Mouse (Mus musculus) neural tube, embryonic 14.5 days (tissue): ENCODE data around the gene Scfd2. TPM values are rescaled to one million over a fixed set of nuclear protein-coding genes. Genes with fewer than 3 reads are reported as not detected.
A peak's percentile ranks its signal among the peaks of the same experiment; 100 is the strongest.

ENCODE experiments used
- ATAC-seq: fragments of 200-750 bp; cut with Nextera tagmentation; 2 replicates; pipeline ENCODE4 v1.8.0; 2017; ENCODE audit warnings: low read depth, mild to moderate bottlenecking, moderate TSS enrichment, moderate library complexity
- H3K27ac ChIP-seq: fragments of 300-500 bp; sonication (generic); 2 replicates; pipeline ENCODE4 v1.5.1; 2014; ENCODE audit warnings: low read depth, mild to moderate bottlenecking, control low read depth, low read length, moderate library complexity, mixed read lengths
- H3K27me3 ChIP-seq: fragments of 300-500 bp; sonication (generic); 2 replicates; pipeline ENCODE4 v1.6.1; 2014; ENCODE audit warnings: low read length; ENCODE audit not compliant: control insufficient read depth, insufficient read depth
- H3K36me3 ChIP-seq: fragments of 300-500 bp; sonication (generic); 2 replicates; pipeline ENCODE4 v1.6.1; 2014; ENCODE audit warnings: low read length, mixed read lengths; ENCODE audit not compliant: control insufficient read depth, insufficient read depth
- H3K4me1 ChIP-seq: fragments of 300-500 bp; sonication (generic); 2 replicates; pipeline ENCODE4 v1.6.1; 2014; ENCODE audit warnings: low read length; ENCODE audit not compliant: control insufficient read depth, insufficient read depth
- H3K4me2 ChIP-seq: fragments of 300-500 bp; sonication (generic); 2 replicates; pipeline ENCODE4 v1.6.1; 2014; ENCODE audit warnings: mild to moderate bottlenecking, low read depth, low read length, control low read depth
- H3K4me3 ChIP-seq: fragments of 300-500 bp; sonication (generic); 2 replicates; pipeline ENCODE4 v1.5.1; 2014; ENCODE audit warnings: low read depth, low read length, control low read depth, mixed read lengths
- H3K9ac ChIP-seq: fragments of 300-500 bp; sonication (generic); replicated peaks from 2 replicates; pipeline ENCODE4 v1.6.1; 2014; ENCODE audit warnings: low read depth, mild to moderate bottlenecking, control low read depth, low read length, mixed read lengths
- H3K9me3 ChIP-seq: fragments of 300-500 bp; sonication (generic); 2 replicates; pipeline ENCODE4 v1.6.1; 2016; ENCODE audit warnings: low read length; ENCODE audit not compliant: control insufficient read depth
- WGBS: fragments of 180-500 bp; shearing (Covaris S2); extraction: QIAGEN DNeasy Blood & Tissue Kit; methylation state at CpG from one replicate; pipeline ENCODE4 v1.1.7; 2014; 5-methylcytosine and 5-hydroxymethylcytosine counted together
- polyA plus RNA-seq: library from polyadenylated mRNA; unstranded; fragments of >200 nt; fragmentation: Nextera tagmentation; extraction: Ambion mirVana; gene quantifications from 2 replicates; pipeline ENCODE4 v1.2.1, GENCODE M21; 2014

The Scfd2 gene
- polyA plus RNA-seq, 1 experiment from 2014 or later = 18.3 TPM

DNA sequence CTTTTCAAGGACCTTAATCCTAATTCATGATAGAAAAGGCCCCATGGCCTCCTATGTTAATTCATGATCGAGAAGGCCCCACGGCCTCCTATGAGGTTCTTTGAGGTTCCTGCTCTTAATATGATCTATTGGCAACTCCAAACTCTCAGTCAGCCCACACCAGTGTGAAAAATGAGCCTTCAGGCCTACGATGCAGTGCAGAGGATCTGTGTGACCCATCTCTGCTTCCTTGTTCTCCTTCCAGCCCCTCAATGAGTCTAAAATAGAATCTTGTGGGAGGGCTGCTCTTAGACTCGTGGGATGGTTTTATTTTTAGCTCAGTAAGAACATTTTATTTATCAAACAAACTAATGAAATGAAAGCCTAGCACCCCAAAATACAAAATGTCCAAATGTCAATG lies 274.9 kb downstream of the Scfd2 start:
- H3K4me3 ChIP-seq = no peak overlapping the region
- H3K27ac ChIP-seq = no peak overlapping the region
- H3K9me3 ChIP-seq = no peaks in the 10 kb centered on the region
- H3K4me2 ChIP-seq = no peak overlapping the region
- 70% methylated on average over 4 of the region's 4 CpGs for WGBS
- no peaks in the 10 kb centered on the region for H3K27me3 ChIP-seq
- no peak overlapping the region for H3K9ac ChIP-seq
- H3K4me1 ChIP-seq = no peaks in the 10 kb centered on the region
- ATAC-seq = no peak
- no peaks in the 10 kb centered on the region for H3K36me3 ChIP-seq

DNA sequence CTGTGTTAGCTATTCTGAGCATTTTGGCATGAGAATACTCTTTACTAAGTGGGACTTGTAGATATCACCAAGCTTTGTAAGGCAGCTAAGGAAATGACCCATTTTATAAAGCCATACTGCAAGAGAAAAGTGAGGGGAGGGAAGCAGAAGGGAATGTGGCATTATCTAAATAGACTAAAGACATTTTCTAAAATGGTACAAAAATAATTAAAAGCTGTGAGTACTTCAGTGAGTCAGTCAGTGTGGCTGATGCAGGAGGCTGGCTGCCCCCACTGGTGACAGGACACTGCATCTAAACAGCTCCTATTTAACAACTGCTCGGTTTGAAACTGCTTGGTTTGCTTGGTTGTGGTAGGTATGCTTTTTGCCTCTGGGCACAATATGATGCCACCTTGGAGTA lies 276.6 kb downstream of the Scfd2 start:
- H3K36me3 ChIP-seq = no peaks in the 10 kb centered on the region
- H3K4me2 ChIP-seq = no peak overlapping the region
- no peak overlapping the region for H3K27ac ChIP-seq
- H3K4me3 ChIP-seq = no peak overlapping the region
- H3K27me3 ChIP-seq = no peaks in the 10 kb centered on the region
- H3K9me3 ChIP-seq = no peaks in the 10 kb centered on the region
- 39% methylated on average over 1 of the region's 1 CpGs for WGBS
- no peak for ATAC-seq
- no peaks in the 10 kb centered on the region for H3K4me1 ChIP-seq
- H3K9ac ChIP-seq = no peak overlapping the region

DNA sequence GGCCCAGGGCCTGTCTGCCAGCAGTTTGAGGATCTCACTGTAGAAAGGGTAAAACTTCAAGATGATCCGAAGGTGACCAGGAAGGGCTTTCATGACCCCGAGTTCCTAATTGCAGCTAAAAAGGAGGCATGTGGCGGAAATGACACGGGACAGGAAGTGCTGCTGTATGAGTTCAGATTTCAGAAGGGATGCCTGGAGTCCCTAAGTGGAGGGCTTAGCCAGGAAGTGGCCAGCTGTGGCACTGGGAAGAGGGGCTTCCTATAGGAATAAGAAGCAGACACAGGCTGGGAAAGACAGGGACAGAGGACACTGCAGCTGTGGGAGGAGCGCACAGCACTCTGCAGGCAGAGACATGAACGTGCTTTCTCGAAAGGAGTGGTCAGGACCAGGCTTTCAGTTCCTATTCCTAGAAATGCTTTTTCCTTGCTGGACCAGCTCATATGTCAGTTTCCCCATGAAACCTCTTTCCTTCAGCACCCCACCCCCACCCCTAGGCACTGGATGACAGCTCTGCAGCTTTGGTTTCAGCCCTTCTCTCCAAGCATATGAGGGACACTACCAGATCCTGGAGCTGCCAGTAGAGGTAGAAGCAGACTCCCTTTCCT lies 277.7 kb downstream of the Scfd2 start:
- H3K4me3 ChIP-seq = no peak overlapping the region
- H3K4me2 ChIP-seq = no peak overlapping the region
- no peak for ATAC-seq
- 83% methylated on average over 7 of the region's 7 CpGs for WGBS
- no peak overlapping the region for H3K9ac ChIP-seq
- no peak overlapping the region for H3K27ac ChIP-seq
- H3K27me3 ChIP-seq = no peaks in the 10 kb centered on the region
- H3K4me1 ChIP-seq = no peaks in the 10 kb centered on the region
- H3K36me3 ChIP-seq = no peaks in the 10 kb centered on the region
- H3K9me3 ChIP-seq = no peaks in the 10 kb centered on the region

DNA sequence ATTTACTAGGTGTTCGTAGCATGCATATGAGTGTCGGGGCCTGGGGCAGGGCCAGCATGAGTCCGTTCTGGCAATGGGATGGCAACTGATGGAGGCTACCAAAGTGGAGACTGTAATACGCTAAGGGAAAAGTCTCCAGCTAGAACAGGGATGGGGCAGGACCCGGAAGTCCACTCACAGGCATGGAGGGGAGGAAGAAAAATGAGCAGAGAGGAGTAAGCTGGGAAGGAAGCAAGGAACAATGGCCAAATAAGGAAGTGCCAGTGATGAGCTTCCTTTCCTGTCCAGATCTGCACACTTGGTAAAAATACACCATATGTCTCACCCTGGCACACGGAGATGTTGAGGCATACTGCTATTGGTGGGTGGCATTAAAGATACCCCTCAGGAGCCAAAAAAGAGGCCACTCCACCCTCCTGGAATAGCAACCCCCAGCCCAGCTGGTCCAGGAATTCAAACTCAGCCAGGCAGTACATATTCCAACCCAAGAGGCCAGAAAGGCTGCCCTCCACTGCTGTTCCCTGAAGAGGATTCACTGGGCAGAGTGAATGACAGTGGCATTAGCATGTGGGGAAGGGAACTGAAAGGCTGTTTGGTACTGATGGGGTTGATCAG lies 278.8 kb downstream of the Scfd2 start:
- Histone ChIP-seq H3K4me1 (no peaks in the 10 kb centered on the region), H3K9me3 (no peaks in the 10 kb centered on the region), H3K27me3 (no peaks in the 10 kb centered on the region), H3K36me3 (no peaks in the 10 kb centered on the region), H3K4me3 (no peak overlapping the region), H3K9ac (no peak overlapping the region), H3K4me2 (no peak overlapping the region), H3K27ac (no peak overlapping the region)
- 85% methylated on average over 6 of the region's 6 CpGs for WGBS
- 0 out of 2 replicates have a peak, but pooled peaks have one; percentile 21 for ATAC-seq

DNA sequence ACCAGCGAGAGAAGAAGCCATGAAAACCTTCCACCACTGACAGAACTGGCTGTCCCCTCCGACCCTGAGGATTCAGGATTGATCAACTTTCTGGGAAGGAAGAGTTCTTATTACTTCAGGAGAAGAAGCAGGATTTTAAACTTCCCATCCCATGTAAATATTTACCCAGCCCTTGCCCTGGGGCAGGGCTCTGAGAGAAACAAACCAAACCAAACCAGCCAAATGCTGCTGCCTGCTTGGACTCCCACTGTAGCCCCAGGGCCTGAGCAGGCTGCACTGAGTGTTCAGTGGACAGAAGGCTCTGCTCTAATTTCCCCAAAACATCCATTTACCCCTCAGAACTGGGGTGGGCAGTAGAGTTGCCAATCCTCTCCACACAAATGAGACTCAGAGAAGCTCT lies 280.6 kb downstream of the Scfd2 start:
- no peak for ATAC-seq
- no peaks in the 10 kb centered on the region for H3K27me3 ChIP-seq
- H3K36me3 ChIP-seq = no peaks in the 10 kb centered on the region
- peaks cover 6% of the 10 kb centered on the region; the same call in 1 of the 2 replicates for H3K4me1 ChIP-seq
- 77% methylated on average over 2 of the region's 2 CpGs for WGBS
- H3K27ac ChIP-seq = no peak overlapping the region
- H3K4me3 ChIP-seq = no peak overlapping the region
- no peak overlapping the region for H3K9ac ChIP-seq
- H3K9me3 ChIP-seq = no peaks in the 10 kb centered on the region
- no peak overlapping the region for H3K4me2 ChIP-seq

DNA sequence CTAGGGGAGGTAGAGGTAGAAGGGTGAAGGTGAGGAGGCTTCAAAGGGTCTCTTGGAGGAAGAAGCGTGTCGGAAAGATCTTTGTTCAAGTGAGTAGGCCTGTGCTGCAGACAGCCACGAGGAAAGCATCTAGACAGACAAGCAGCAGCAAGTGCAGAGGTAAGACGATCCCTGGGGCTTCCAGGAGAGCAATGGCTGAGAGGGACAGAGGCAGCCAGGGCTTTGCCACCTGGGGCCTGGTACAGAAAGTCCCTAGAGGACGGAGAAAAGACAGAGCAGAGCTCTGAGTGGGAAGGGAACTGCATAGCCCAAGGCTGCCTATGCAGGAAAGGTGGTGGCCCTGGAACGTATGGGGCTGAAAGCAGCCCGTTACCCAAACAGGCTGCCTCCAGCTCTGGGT lies 281.3 kb downstream of the Scfd2 start:
- peaks cover 6% of the 10 kb centered on the region; the same call in 1 of the 2 replicates for H3K4me1 ChIP-seq
- H3K9ac ChIP-seq = no peak overlapping the region
- H3K9me3 ChIP-seq = no peaks in the 10 kb centered on the region
- no peak overlapping the region for H3K4me3 ChIP-seq
- no peaks in the 10 kb centered on the region for H3K27me3 ChIP-seq
- H3K27ac ChIP-seq = no peak overlapping the region
- ATAC-seq = no peak
- H3K36me3 ChIP-seq = no peaks in the 10 kb centered on the region
- WGBS = 63% methylated on average over 7 of the region's 7 CpGs
- no peak overlapping the region for H3K4me2 ChIP-seq

DNA sequence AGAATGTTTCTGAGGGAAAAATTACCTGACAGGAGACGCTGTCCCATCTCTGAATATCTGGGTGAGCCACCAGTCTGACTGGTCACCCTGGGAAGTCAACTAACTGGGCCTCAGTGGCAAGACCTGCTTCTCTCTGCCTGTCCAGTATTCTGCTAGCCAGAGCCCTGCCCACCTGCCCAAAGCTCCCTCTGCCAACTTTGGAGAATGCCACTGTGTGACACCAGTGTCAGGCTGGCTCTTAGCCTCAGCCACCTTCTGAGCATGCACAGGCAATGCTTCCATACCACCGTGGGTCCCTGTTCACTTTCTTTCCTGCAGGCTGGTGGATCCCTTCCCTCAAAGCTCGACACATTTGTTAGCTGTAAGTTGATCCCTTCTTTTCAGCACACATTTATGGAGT lies 281.8 kb downstream of the Scfd2 start:
- ATAC-seq = no peak

DNA sequence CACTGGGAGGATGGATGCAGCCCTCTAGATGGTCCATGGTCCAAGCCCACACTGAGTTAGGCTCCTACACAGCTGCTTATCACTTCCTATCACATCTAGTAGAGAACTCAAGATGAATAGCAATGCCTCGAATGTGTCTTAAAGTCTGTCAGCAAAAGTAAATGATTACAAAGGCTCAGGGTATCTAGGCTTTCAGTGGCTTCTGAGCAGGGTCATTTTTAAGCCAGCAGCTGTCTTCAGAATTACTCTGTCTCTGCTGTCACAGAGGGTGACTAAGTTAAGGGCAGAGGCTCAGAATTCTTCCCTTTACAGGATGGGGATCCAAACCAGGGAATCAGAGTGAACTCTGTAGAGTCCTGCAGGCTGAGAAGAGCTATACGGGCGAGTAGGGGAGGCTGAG lies 284.6 kb downstream of the Scfd2 start:
- Histone ChIP-seq H3K36me3 (no peaks in the 10 kb centered on the region), H3K9ac (no peak overlapping the region), H3K4me1 (peaks cover 6% of the 10 kb centered on the region; the same call in 1 of the 2 replicates), H3K9me3 (no peaks in the 10 kb centered on the region), H3K4me3 (no peak overlapping the region), H3K4me2 (no peak overlapping the region), H3K27me3 (no peaks in the 10 kb centered on the region), H3K27ac (no peak overlapping the region)
- ATAC-seq = peak; percentile 24; the same call in 1 of the 2 replicates
- 79% methylated on average over 3 of the region's 3 CpGs for WGBS

More for the DNA sequence above, 281.8 kb downstream of the Scfd2 start:
- Histone ChIP-seq H3K4me2 (no peak overlapping the region), H3K9ac (no peak overlapping the region), H3K27ac (no peak overlapping the region), H3K36me3 (no peaks in the 10 kb centered on the region), H3K4me1 (peaks cover 6% of the 10 kb centered on the region; the same call in 1 of the 2 replicates), H3K27me3 (no peaks in the 10 kb centered on the region), H3K9me3 (no peaks in the 10 kb centered on the region), H3K4me3 (no peak overlapping the region)
- 56% methylated on average over 3 of the region's 3 CpGs for WGBS

DNA sequence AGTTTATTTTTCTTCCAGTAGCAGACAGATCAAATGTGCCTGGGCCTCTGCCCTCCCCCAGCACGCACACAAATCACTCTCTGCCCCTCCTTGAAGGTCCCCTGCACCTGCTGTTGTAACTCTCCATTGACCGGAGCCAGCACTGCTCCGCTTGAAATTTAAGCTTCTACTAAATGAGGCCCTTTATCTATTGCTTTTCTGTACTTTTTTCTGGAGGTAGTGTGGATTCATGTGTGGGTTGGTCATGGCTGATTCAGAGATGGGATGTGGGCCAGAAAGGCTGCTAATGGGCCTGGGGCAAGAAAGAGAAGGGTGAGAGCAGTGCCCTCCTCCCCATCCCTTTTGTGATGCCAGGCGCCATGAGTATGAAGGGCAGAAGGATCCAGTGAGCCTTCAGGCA lies 285.1 kb downstream of the Scfd2 start:
- peaks cover 6% of the 10 kb centered on the region; the same call in 1 of the 2 replicates for H3K4me1 ChIP-seq
- WGBS = 14% methylated on average over 4 of the region's 4 CpGs
- no peak overlapping the region for H3K4me2 ChIP-seq
- no peaks in the 10 kb centered on the region for H3K27me3 ChIP-seq
- no peaks in the 10 kb centered on the region for H3K9me3 ChIP-seq
- no peaks in the 10 kb centered on the region for H3K36me3 ChIP-seq
- no peak overlapping the region; the same call in 1 of the 2 replicates for H3K27ac ChIP-seq
- peak; percentile 58; the same call in 1 of the 2 replicates for ATAC-seq
- H3K4me3 ChIP-seq = no peak overlapping the region
- no peak overlapping the region for H3K9ac ChIP-seq
